Mouse (Mus musculus) right cerebral cortex, postnatal 25 days (tissue): ENCODE measurements around the gene Rp9.

Experiments used
- DNase-seq: peaks from one replicate; pipeline ENCODE4 v3.0.0; 2022

The Rp9 gene

GRCm38 (mm10) chr9:22469643-22470042 lies at the start of gene Rp9:
Gene Rp9 (minus strand): TSS chr9:22469743.
- DNase-seq = no peak

GRCm38 (mm10) chr9:22518394-22519041 lies 49.0 kb upstream of the Rp9 start:
- DNase-seq = peak; percentile 36

GRCm38 (mm10) chr9:22515076-22515475 lies 45.5 kb upstream of the Rp9 start:
- DNase-seq = no peak

- DNase-seq = no peak
Measured at GRCm38 (mm10) chr9:22505574-22505973, 36.0 kb upstream of the Rp9 start.

- DNase-seq = no peak
Measured at GRCm38 (mm10) chr9:22503581-22503980, 34.0 kb upstream of the Rp9 start.

- DNase-seq = no peak
Measured at GRCm38 (mm10) chr9:22502972-22503371, 33.4 kb upstream of the Rp9 start.

GRCm38 (mm10) chr9:22497021-22497767 lies 27.7 kb upstream of the Rp9 start:
- no peak for DNase-seq

GRCm38 (mm10) chr9:22495133-22495532 lies 25.6 kb upstream of the Rp9 start:
- no peak for DNase-seq

- DNase-seq = no peak
Measured at GRCm38 (mm10) chr9:22494203-22494807, 24.8 kb upstream of the Rp9 start.

- DNase-seq = no peak
Measured at GRCm38 (mm10) chr9:22488963-22489362, 19.4 kb upstream of the Rp9 start.

GRCm38 (mm10) chr9:22486211-22486610 lies 16.7 kb upstream of the Rp9 start:
- DNase-seq = no peak

GRCm38 (mm10) chr9:22484562-22485308 lies 15.2 kb upstream of the Rp9 start:
- no peak for DNase-seq

- DNase-seq = no peak
Measured at GRCm38 (mm10) chr9:22483866-22484561, 14.5 kb upstream of the Rp9 start.

GRCm38 (mm10) chr9:22478946-22479345 lies 9.4 kb upstream of the Rp9 start:
- DNase-seq = no peak

GRCm38 (mm10) chr9:22476265-22476664 lies 6.7 kb upstream of the Rp9 start:
- DNase-seq = no peak

GRCm38 (mm10) chr9:22475424-22475868 lies 5.9 kb upstream of the Rp9 start, which contains the start of gene Bbs9:
Gene Bbs9 (plus strand): TSS chr9:22475715.
- peak; percentile 95 for DNase-seq

- no peak for DNase-seq
Measured at GRCm38 (mm10) chr9:22468899-22469259, 664 bp downstream of the Rp9 start.

GRCm38 (mm10) chr9:22468170-22468898 lies 1.2 kb downstream of the Rp9 start:
- peak; percentile 59 for DNase-seq

GRCm38 (mm10) chr9:22467371-22468169 lies 2.0 kb downstream of the Rp9 start:
- DNase-seq = peak; percentile 69

- DNase-seq = no peak
Measured at GRCm38 (mm10) chr9:22466212-22466611, 3.3 kb downstream of the Rp9 start.

GRCm38 (mm10) chr9:22461946-22462345 lies 7.6 kb downstream of the Rp9 start:
- DNase-seq = no peak
